Mouse (Mus musculus): Measurements from ENCODE around the gene Trappc3l.

DNA sequence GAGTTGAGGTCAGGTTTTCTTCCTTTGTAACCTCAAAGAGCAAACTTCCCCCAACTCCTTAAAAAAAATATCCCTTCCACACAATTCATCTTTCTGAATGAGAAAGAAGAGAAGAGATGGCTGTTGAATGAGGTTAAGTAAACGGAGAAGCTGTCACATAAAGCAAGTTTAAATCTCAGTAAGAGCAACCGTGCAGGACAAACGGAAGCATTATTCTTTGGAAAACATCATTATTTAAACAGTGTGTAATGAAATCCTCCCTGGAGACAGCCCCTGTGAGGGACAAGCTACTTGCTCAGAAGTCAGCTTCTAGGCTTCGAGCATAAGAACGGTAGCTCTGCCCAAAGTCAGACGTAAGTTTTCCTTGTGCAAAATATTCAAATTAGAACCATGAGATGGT, 113.1 kb downstream of the Trappc3l start:
- TF ChIP-seq CTCF (IDR thresholded peaks at IDR 0.05; ENCODE audit: borderline replicate concordance, extremely low read depth, insufficient read depth, insufficient read length) (no peak), POLR2A (IDR thresholded peaks at IDR 0.05; ENCODE audit: borderline replicate concordance, extremely low read depth, insufficient read depth, insufficient read length, poor library complexity, severe bottlenecking) (no peak)
